Mouse (Mus musculus): ENCODE results near the gene Cdv3.

- no peak for TF ChIP-seq EP300 (IDR thresholded peaks at IDR 0.05; ENCODE audit: insufficient read depth, low read depth, low read length)
- TF ChIP-seq CTCF (IDR thresholded peaks at IDR 0.05; ENCODE audit: low read depth, low read length), result no peak
- TF ChIP-seq POLR2A (IDR thresholded peaks at IDR 0.05; ENCODE audit: insufficient read depth, low read length), result no peak
Measured at GRCm38 (mm10) chr9:103305332-103306041, 60.2 kb downstream of the Cdv3 start.

Measured in ES-Bruce4 (cell line).